Mouse (Mus musculus) neural tube, embryonic 14.5 days (tissue): ENCODE measurements around the gene Pts. TPM values are rescaled to one million over a fixed set of nuclear protein-coding genes. Genes with fewer than 3 reads are reported as not detected.

Source experiments
- ATAC-seq: fragments of 200-750 bp; cut with Nextera tagmentation; 2 replicates; pipeline ENCODE4 v1.8.0; 2017; ENCODE audit warnings: low read depth, mild to moderate bottlenecking, moderate TSS enrichment, moderate library complexity
- H3K27ac ChIP-seq: fragments of 300-500 bp; sonication (generic); 2 replicates; pipeline ENCODE4 v1.5.1; 2014; ENCODE audit warnings: low read depth, mild to moderate bottlenecking, control low read depth, low read length, moderate library complexity, mixed read lengths
- H3K27me3 ChIP-seq: fragments of 300-500 bp; sonication (generic); 2 replicates; pipeline ENCODE4 v1.6.1; 2014; ENCODE audit warnings: low read length; ENCODE audit not compliant: control insufficient read depth, insufficient read depth
- H3K36me3 ChIP-seq: fragments of 300-500 bp; sonication (generic); 2 replicates; pipeline ENCODE4 v1.6.1; 2014; ENCODE audit warnings: low read length, mixed read lengths; ENCODE audit not compliant: control insufficient read depth, insufficient read depth
- H3K4me1 ChIP-seq: fragments of 300-500 bp; sonication (generic); 2 replicates; pipeline ENCODE4 v1.6.1; 2014; ENCODE audit warnings: low read length; ENCODE audit not compliant: control insufficient read depth, insufficient read depth
- H3K4me2 ChIP-seq: fragments of 300-500 bp; sonication (generic); 2 replicates; pipeline ENCODE4 v1.6.1; 2014; ENCODE audit warnings: mild to moderate bottlenecking, low read depth, low read length, control low read depth
- H3K4me3 ChIP-seq: fragments of 300-500 bp; sonication (generic); 2 replicates; pipeline ENCODE4 v1.5.1; 2014; ENCODE audit warnings: low read depth, low read length, control low read depth, mixed read lengths
- H3K9ac ChIP-seq: fragments of 300-500 bp; sonication (generic); replicated peaks from 2 replicates; pipeline ENCODE4 v1.6.1; 2014; ENCODE audit warnings: low read depth, mild to moderate bottlenecking, control low read depth, low read length, mixed read lengths
- H3K9me3 ChIP-seq: fragments of 300-500 bp; sonication (generic); 2 replicates; pipeline ENCODE4 v1.6.1; 2016; ENCODE audit warnings: low read length; ENCODE audit not compliant: control insufficient read depth
- WGBS: fragments of 180-500 bp; shearing (Covaris S2); extraction: QIAGEN DNeasy Blood & Tissue Kit; methylation state at CpG from one replicate; pipeline ENCODE4 v1.1.7; 2014; 5-methylcytosine and 5-hydroxymethylcytosine counted together
- polyA plus RNA-seq: library from polyadenylated mRNA; unstranded; fragments of >200 nt; fragmentation: Nextera tagmentation; extraction: Ambion mirVana; gene quantifications from 2 replicates; pipeline ENCODE4 v1.2.1, GENCODE M21; 2014

Pts gene
- polyA plus RNA-seq, 1 experiment from 2014 or later, result 126 TPM

DNA sequence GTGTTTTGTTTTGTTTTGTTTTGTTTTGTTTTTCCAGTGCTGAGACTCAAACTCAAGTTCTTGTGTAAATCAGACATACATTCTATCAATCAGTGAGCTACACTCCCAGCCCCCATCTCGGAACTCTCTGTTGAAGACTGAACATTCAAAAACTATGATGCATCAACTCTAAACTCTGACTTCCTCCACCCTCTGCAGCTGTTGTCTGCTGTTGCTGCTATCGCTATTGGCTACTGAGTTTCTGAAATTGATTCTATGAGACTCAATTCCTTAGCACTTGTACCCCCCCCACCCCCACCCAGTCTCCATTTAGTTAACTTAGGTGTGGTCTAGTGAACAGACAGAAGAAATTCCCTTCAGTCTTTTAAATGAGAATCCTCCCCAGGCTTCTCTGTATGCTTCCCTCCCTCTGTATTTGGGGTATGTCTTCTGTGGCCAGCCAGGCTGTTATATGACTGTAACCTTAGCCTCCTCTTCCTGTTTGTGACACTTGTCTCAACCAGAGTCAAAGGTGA is 36.9 kb downstream of the Pts start:
- Histone ChIP-seq H3K36me3 (no peaks in the 10 kb centered on the region), H3K9ac (no peak overlapping the region), H3K4me2 (no peak overlapping the region), H3K4me3 (no peak overlapping the region), H3K27me3 (no peaks in the 10 kb centered on the region), H3K27ac (no peak overlapping the region), H3K9me3 (no peaks in the 10 kb centered on the region), H3K4me1 (0 out of 2 replicates have a peak, but pooled peaks cover 3% of the 10 kb centered on the region)
- WGBS, result 87% methylated on average over 2 of the region's 2 CpGs
- ATAC-seq, result no peak

DNA sequence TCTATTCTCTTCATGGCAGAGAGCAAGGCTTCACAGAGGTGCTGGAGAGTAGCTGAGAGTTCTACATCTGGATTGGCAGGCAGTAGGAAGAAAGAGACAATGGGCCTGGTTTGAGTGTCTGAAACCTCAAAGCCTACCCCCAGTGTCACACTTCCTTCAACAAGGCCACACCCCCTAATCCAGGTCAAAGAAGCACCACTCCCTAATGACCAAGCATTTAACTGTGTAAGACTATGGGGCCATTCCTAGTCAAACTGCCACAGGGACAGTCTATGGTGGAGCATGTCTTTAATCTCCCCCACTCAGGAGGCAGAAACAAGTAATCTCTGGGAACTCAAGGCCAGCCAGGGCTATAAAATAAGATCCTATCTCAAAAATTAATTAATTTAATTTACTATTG is 37.7 kb downstream of the Pts start:
- ATAC-seq, result no peak
- Histone ChIP-seq H3K4me1 (no peaks in the 10 kb centered on the region), H3K4me2 (no peak overlapping the region), H3K9ac (no peak overlapping the region), H3K36me3 (no peaks in the 10 kb centered on the region), H3K4me3 (no peak overlapping the region), H3K27me3 (no peaks in the 10 kb centered on the region), H3K9me3 (no peaks in the 10 kb centered on the region), H3K27ac (no peak overlapping the region)

DNA sequence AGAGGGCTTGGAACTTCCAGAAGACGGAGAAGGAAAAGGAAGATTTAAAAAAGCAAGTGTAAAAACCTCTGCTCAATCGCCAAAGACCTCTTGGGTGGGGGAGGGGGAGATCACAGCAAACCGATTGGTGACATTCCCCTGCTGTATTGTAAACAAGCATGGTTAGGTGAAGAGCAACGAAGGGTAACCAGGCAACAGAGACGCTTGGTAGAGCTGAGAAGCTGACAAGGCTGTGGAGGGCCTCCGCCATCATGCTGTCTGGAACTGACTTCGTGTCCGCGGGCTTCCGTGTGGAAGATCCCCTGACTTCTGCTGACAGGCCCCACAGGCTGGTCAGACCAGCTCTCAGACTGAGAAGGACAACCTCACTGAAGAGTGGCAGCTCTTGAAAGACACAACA is 43.0 kb downstream of the Pts start:
- 8% methylated on average over 10 of the region's 10 CpGs for WGBS
- Histone ChIP-seq H3K9me3 (no peaks in the 10 kb centered on the region), H3K4me3 (no peak overlapping the region), H3K27me3 (no peaks in the 10 kb centered on the region), H3K27ac (no peak overlapping the region), H3K9ac (no peak overlapping the region), H3K4me1 (no peaks in the 10 kb centered on the region), H3K4me2 (no peak overlapping the region), H3K36me3 (no peaks in the 10 kb centered on the region)
- no peak for ATAC-seq

DNA sequence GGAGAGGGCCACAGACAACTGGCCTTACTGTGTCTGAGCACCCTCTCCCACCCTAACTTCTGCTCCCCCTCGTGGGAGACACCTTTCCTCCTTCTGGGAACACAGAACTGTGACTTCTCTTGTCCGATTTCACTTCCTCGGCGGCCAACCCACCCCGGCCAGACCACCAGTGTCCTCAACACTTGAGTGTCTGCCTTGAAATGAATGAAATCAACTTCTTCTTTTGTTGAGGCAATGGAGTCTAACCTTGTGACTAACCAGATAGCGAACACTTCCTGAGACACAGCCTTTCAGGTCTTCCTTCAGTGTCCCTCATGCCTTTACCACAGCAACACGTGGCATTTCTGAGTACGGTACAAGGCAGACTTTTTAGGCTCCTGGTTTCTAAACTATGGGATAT is 45.8 kb downstream of the Pts start:
- Histone ChIP-seq H3K4me3 (no peak overlapping the region), H3K9me3 (no peaks in the 10 kb centered on the region), H3K27me3 (no peaks in the 10 kb centered on the region), H3K4me1 (no peaks in the 10 kb centered on the region), H3K4me2 (no peak overlapping the region), H3K36me3 (no peaks in the 10 kb centered on the region), H3K9ac (no peak overlapping the region), H3K27ac (no peak overlapping the region)
- ATAC-seq, result no peak
- 87% methylated on average over 8 of the region's 8 CpGs for WGBS

DNA sequence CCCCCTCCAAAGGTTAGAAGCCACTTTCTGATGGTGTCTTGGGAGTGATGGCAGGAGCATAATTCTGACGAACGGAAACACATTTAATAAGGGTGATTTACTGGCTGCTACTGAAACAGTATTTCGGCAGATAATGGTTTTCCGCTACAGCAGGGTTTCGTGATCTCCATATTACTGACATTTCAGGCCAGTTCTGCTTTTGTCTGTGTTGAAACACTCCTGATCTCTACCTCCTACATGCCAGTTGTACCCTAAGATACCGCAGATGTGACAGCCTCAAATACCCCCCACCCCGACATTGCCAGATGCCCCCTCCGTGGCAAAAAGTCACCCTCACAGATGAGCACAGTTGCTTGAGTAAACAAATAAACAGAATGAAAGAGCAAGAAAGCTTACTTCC is 49.0 kb downstream of the Pts start:
- Histone ChIP-seq H3K4me2 (no peak overlapping the region), H3K36me3 (no peaks in the 10 kb centered on the region), H3K4me1 (no peaks in the 10 kb centered on the region), H3K9ac (no peak overlapping the region), H3K27me3 (no peaks in the 10 kb centered on the region), H3K27ac (no peak overlapping the region), H3K4me3 (no peak overlapping the region), H3K9me3 (no peaks in the 10 kb centered on the region)
- 61% methylated on average over 8 of the region's 8 CpGs for WGBS
- ATAC-seq, result no peak

DNA sequence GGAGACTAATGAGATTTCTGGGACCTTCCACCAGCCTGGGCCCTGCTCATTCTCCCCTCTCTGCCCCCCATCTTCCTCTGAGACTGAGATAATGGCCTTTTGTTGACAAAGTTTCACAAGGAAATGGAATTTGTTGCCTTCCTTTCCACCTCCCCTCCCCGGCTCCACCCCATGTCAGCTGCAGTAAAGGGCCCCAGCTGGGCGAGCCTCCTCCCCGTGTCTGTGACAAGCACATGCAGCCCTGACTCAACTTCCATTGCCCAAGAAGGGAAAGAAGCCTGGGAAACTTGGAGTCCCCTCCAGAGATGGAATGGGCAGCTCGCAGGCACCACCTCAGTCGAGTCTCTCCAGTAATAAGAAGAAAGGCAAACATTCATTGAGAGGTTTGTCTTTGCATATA is 49.7 kb downstream of the Pts start:
- 15% methylated on average over 5 of the region's 5 CpGs for WGBS
- Histone ChIP-seq H3K27me3 (no peaks in the 10 kb centered on the region), H3K9me3 (no peaks in the 10 kb centered on the region), H3K9ac (no peak overlapping the region), H3K4me3 (no peak overlapping the region), H3K4me1 (no peaks in the 10 kb centered on the region), H3K27ac (no peak overlapping the region), H3K4me2 (no peak overlapping the region), H3K36me3 (no peaks in the 10 kb centered on the region)
- no peak for ATAC-seq

DNA sequence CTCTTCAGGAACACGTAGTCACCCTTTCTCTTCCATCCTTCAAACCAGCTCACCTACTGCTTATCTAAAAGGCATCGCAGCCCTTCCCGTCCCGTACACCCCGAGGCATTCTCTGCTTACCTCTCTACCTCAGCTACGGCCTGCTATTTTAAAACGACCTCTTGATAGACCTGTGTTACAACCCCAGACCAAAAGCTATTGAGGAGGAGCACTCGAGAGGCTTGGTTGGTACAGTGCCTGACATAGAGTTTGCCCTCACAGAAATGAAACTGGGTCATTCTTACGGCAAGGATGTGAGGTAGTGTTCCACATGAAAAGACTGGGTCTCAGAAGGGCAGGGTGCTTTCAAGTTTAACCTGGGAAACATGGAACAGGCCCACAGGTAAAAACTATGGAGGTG is 51.3 kb downstream of the Pts start:
- 92% methylated on average over 9 of the region's 9 CpGs for WGBS
- Histone ChIP-seq H3K4me1 (no peaks in the 10 kb centered on the region), H3K9ac (no peak overlapping the region), H3K36me3 (no peaks in the 10 kb centered on the region), H3K4me2 (no peak overlapping the region), H3K27me3 (no peaks in the 10 kb centered on the region), H3K9me3 (no peaks in the 10 kb centered on the region), H3K27ac (no peak overlapping the region), H3K4me3 (no peak overlapping the region)
- no peak for ATAC-seq

DNA sequence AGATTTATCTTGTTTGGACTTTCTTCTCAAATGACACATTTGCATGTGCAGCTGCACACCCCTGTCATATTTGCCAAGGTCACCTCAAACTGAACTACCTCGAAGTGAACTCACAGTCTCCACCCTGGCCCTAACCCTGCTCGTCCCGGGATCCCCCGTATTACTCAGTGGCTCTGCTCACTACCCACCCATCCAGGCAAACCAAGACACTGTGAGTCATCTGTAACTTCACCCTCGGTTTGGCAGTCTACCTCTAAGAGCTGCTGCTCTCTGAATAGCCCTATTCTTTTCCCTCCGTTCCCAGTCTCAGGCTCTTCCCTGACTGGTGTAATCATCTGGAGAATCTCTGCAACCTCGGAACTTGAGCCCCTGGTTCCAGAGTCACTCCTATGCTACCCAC is 51.9 kb downstream of the Pts start:
- Histone ChIP-seq H3K36me3 (no peaks in the 10 kb centered on the region), H3K4me1 (no peaks in the 10 kb centered on the region), H3K4me3 (no peak overlapping the region), H3K27me3 (no peaks in the 10 kb centered on the region), H3K27ac (no peak overlapping the region), H3K9me3 (no peaks in the 10 kb centered on the region), H3K9ac (no peak overlapping the region), H3K4me2 (no peak overlapping the region)
- ATAC-seq, result no peak
- 70% methylated on average over 7 of the region's 7 CpGs for WGBS

DNA sequence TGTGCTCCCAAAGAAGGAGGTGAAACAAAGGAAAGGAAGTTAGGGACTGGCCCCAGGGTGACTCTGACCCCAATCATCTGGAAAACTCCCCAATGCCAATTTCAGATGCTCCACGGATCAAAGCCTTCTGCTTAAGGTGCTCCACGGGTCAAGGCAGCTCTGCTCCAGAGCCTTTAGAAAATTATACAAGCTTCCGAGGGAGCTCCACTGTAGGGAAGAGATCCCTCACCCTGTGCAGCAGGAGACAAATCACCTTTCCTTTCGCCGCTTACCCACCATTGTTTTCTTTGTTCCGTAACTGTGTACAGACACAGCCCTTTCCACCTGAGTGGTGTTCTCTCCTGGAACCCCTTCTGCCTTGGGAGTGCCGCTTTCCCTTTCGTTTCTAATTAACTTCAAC is 52.8 kb downstream of the Pts start:
- WGBS, result 69% methylated on average over 8 of the region's 8 CpGs
- H3K9ac ChIP-seq, result no peak overlapping the region
- H3K27me3 ChIP-seq, result no peaks in the 10 kb centered on the region
- no peaks in the 10 kb centered on the region for H3K4me1 ChIP-seq
- H3K4me2 ChIP-seq, result no peak overlapping the region
- H3K4me3 ChIP-seq, result no peak overlapping the region
- H3K27ac ChIP-seq, result no peak overlapping the region
- no peaks in the 10 kb centered on the region for H3K9me3 ChIP-seq
- no peak for ATAC-seq
- no peaks in the 10 kb centered on the region for H3K36me3 ChIP-seq

DNA sequence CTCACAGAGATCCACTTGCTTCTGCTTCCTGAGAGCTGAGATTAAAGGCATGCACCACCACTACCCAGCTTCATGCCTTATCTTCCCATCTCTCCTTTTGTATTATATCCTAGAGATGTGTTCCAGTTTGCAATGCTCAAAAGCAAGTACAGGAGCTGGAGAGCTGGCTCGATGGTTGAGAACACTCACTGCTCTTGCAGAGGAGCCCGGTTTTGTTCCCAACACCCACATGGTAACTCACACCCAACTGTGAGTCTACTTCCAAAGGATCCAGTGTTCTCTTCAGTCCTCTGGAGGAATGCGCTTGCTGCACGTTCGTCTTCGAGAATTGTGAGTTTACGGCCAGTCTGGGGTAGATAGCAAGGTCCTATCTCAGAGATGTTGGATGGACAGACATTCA is 53.2 kb downstream of the Pts start:
- no peaks in the 10 kb centered on the region for H3K27me3 ChIP-seq
- H3K9me3 ChIP-seq, result no peaks in the 10 kb centered on the region
- no peak overlapping the region for H3K4me2 ChIP-seq
- H3K36me3 ChIP-seq, result no peaks in the 10 kb centered on the region
- no peak overlapping the region for H3K9ac ChIP-seq
- H3K27ac ChIP-seq, result no peak overlapping the region
- no peak for ATAC-seq
- no peak overlapping the region for H3K4me3 ChIP-seq
- no peaks in the 10 kb centered on the region for H3K4me1 ChIP-seq
- 85% methylated on average over 7 of the region's 7 CpGs for WGBS
